Mouse (Mus musculus): ENCODE data around the gene Med11.
"Not testable (repeated sequence)": the region's sequence is repeated elsewhere in the genome, so short reads cannot be mapped to it uniquely, and the experiment has no call there.

DNA sequence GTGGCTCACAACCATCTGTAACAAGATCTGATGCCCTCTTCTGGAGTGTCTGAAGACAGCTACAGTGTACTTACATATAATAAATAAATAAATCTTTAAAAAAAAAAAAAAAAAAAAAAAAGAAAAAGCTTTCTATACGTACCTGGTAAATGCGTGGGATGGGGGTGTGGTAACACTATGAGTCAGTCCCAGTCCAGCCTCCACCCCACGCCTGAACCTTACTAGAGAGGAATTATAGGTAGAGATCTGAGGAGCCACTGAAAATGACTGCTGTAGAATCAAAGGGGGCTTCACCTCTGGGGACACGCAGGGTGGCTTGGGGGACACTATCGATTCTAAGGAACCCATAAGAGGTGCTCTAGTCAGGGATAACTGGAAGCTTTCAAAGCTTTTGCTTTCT, 21.6 kb downstream of the Med11 start:
- TF ChIP-seq TAL1, GATA1 (IDR thresholded peaks at IDR 0.05; ENCODE audit: low read length): not testable (repeated sequence)
